Comparison of ENCODE assay signal across 8 mouse cellular contexts in the genomic region with DNA sequence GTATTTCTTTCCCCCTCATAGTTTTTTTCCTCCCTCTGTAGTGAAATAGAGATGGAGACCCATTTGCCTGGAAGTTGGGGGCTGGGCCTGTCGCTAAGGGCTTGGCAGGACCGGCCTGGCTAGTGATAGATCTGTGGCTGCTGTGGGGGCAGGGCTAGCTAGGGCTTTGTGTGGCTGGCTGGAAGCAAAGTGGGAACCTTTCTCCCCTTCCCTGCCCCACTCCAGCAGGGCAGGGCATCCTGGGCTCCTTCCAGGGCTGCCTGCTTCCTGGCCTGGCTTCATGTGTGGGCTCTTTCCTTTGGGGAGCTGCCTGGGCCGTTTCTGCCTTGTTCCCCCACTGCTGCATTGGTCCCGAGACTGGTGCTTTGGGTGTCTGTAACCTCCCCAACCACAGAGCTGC. TPM values are rescaled to one million over a fixed set of nuclear protein-coding genes. Genes with fewer than 3 reads are reported as not detected.
DNase-seq lines count a peak whose midpoint lies in the region; ATAC-seq and TF ChIP-seq lines count a peak whose summit lies in the region.

No protein-coding gene starts in this region.

- no peak for ATAC-seq in kidney, embryonic 16.5 days (ENCODE audit: low FRiP score, low TSS enrichment)

- no peaks in the 10 kb centered on the region for H3K27me3 ChIP-seq in E14TG2a.4 (ENCODE audit: insufficient read depth, low read length)
- no peaks in the 10 kb centered on the region for H3K27me3 ChIP-seq in kidney, embryonic 16.5 days (ENCODE audit: insufficient read depth, low read length)

- no peak for TF ChIP-seq POLR2A in embryonic fibroblast, embryonic 13.5 days (IDR thresholded peaks at IDR 0.05; ENCODE audit: low read depth, low read length)

- no peak for TF ChIP-seq CTCF in E14TG2a.4 (conservative IDR thresholded peaks at IDR 0.05; ENCODE audit: low read length)
- no peak for TF ChIP-seq CTCF in embryonic fibroblast, embryonic 13.5 days (IDR thresholded peaks at IDR 0.05; ENCODE audit: borderline replicate concordance, insufficient read depth, low read length)

- H3K4me2 ChIP-seq in kidney, embryonic 16.5 days (replicated peaks; ENCODE audit: low read depth, low read length): no peak overlapping the region

- peaks cover 99% of the 10 kb centered on the region for H3K4me1 ChIP-seq in E14TG2a.4 (replicated peaks; ENCODE audit: low read depth, low read length)
- peaks cover 34% of the 10 kb centered on the region for H3K4me1 ChIP-seq in embryonic fibroblast, embryonic 13.5 days (ENCODE audit: control insufficient read depth, insufficient read depth, low read length)
- peaks cover 71% of the 10 kb centered on the region for H3K4me1 ChIP-seq in kidney, embryonic 16.5 days (ENCODE audit: insufficient read depth, low read length)

- peak overlapping the region; percentile 43 for H3K27ac ChIP-seq in embryonic fibroblast, embryonic 13.5 days (ENCODE audit: insufficient read depth, low read length)
- H3K27ac ChIP-seq in kidney, embryonic 16.5 days (ENCODE audit: low read length): peak overlapping the region; percentile 46

- DNase-seq in cerebellum, adult 11-12 months: peak; percentile 55
- no peak for DNase-seq in cerebellum, postnatal 36 days
- peak; percentile 57 to 68 for DNase-seq in lung, postnatal 4 days
- DNase-seq in urinary bladder, postnatal 14 days (ENCODE audit: low spot score): no peak
- DNase-seq in thymus, postnatal 4 days: no peak

- H3K4me3 ChIP-seq in E14TG2a.4 (replicated peaks; ENCODE audit: low read length): peak overlapping the region; percentile 54
- no peak overlapping the region for H3K4me3 ChIP-seq in embryonic fibroblast, embryonic 13.5 days (ENCODE audit: insufficient read depth, low read length)
- H3K4me3 ChIP-seq in kidney, embryonic 16.5 days (ENCODE audit: low read length): no peak overlapping the region

- H3K9ac ChIP-seq in kidney, embryonic 16.5 days (replicated peaks; ENCODE audit: low read length): peak overlapping the region; percentile 56; the same call in 1 of the 2 replicates

- H3K36me3 ChIP-seq in E14TG2a.4 (ENCODE audit: insufficient read depth, low read length): peaks cover 99% of the 10 kb centered on the region
- peaks cover 34% of the 10 kb centered on the region for H3K36me3 ChIP-seq in kidney, embryonic 16.5 days (ENCODE audit: insufficient read depth, low read length)

- WGBS in kidney, embryonic 16.5 days: 19% methylated on average over 4 of the region's 4 CpGs

- H3K9me3 ChIP-seq in E14TG2a.4 (ENCODE audit: low read length): no peaks in the 10 kb centered on the region
- H3K9me3 ChIP-seq in kidney, embryonic 16.5 days (ENCODE audit: low read length): no peaks in the 10 kb centered on the region

RNA-seq across cellular contexts. Expression of gene Lasp1, which starts 19.8 kb away (rescaled TPM):
- polyA plus RNA-seq in embryonic fibroblast, embryonic 13.5 days (2011; ENCODE audit: insufficient read length, low read depth, missing spikeins): 243 and 284 TPM in 2 replicates
- polyA plus RNA-seq in kidney, embryonic 16.5 days (2015; fragmentation: Nextera tagmentation; extraction: Ambion mirVana): 133 TPM in 2 replicates

RNA-seq across cellular contexts. Expression of gene B230217C12Rik, which starts 22.0 kb away (rescaled TPM):
- polyA plus RNA-seq in embryonic fibroblast, embryonic 13.5 days (2011; ENCODE audit: insufficient read length, low read depth, missing spikeins): 4.8 and 7.2 TPM in 2 replicates
- 4.3 and 6.7 TPM in 2 replicates for polyA plus RNA-seq in kidney, embryonic 16.5 days (2015; fragmentation: Nextera tagmentation; extraction: Ambion mirVana)

RNA-seq across cellular contexts. Expression of gene Rpl23, which starts 36.3 kb away (rescaled TPM):
- 548 and 603 TPM in 2 replicates for polyA plus RNA-seq in embryonic fibroblast, embryonic 13.5 days (2011; ENCODE audit: insufficient read length, low read depth, missing spikeins)
- 428 and 460 TPM in 2 replicates for polyA plus RNA-seq in kidney, embryonic 16.5 days (2015; fragmentation: Nextera tagmentation; extraction: Ambion mirVana)

RNA-seq across cellular contexts. Expression of gene 1700001P01Rik, which starts 42.9 kb away (rescaled TPM):
- polyA plus RNA-seq in embryonic fibroblast, embryonic 13.5 days (2011; ENCODE audit: insufficient read length, low read depth, missing spikeins): not detected in 2 replicates
- 0.27 and 0.31 TPM in 2 replicates for polyA plus RNA-seq in kidney, embryonic 16.5 days (2015; fragmentation: Nextera tagmentation; extraction: Ambion mirVana)

RNA-seq across cellular contexts. Expression of gene Cwc25, which starts 52.2 kb away (rescaled TPM):
- 14.0 and 16.4 TPM in 2 replicates for polyA plus RNA-seq in embryonic fibroblast, embryonic 13.5 days (2011; ENCODE audit: insufficient read length, low read depth, missing spikeins)
- polyA plus RNA-seq in kidney, embryonic 16.5 days (2015; fragmentation: Nextera tagmentation; extraction: Ambion mirVana): 15.1 and 18.4 TPM in 2 replicates

Comparison
In these comparisons a context has a peak if more than half of its experiments do, and no peak if none do; other contexts are left out.
1. DNase-seq: peak in cerebellum, adult 11-12 months (single experiment) and lung, postnatal 4 days (2 of 2); none in cerebellum, postnatal 36 days (0 of 2), urinary bladder, postnatal 14 days (single experiment) and thymus, postnatal 4 days (single experiment).